Mouse (Mus musculus) intestine, embryonic 16.5 days (tissue): ENCODE results near the gene Rassf3. TPM values are rescaled to one million over a fixed set of nuclear protein-coding genes. Genes with fewer than 3 reads are reported as not detected.

Experiments
- ATAC-seq: fragments of 200-750 bp; cut with Nextera tagmentation; 2 replicates; pipeline ENCODE4 v1.8.0; 2017; ENCODE audit warnings: moderate TSS enrichment, moderate library complexity
- H3K27ac ChIP-seq: fragments of 300-500 bp; sonication (generic); 2 replicates; pipeline ENCODE4 v1.5.1; 2014; ENCODE audit warnings: mild to moderate bottlenecking, low read length
- H3K27me3 ChIP-seq: fragments of 300-500 bp; sonication (generic); replicated peaks from 2 replicates; pipeline ENCODE4 v1.6.1; 2014; ENCODE audit warnings: low read length, control low read depth, mixed read lengths; ENCODE audit not compliant: control insufficient read depth, insufficient read depth
- H3K36me3 ChIP-seq: fragments of 300-500 bp; sonication (generic); 2 replicates; pipeline ENCODE4 v1.6.1; 2014; ENCODE audit warnings: low read length, control low read depth; ENCODE audit not compliant: control insufficient read depth, insufficient read depth
- H3K4me1 ChIP-seq: fragments of 300-500 bp; sonication (generic); 2 replicates; pipeline ENCODE4 v1.6.1; 2014; ENCODE audit warnings: low read length, control low read depth, mixed read lengths; ENCODE audit not compliant: control insufficient read depth, insufficient read depth
- H3K4me2 ChIP-seq: fragments of 300-500 bp; sonication (generic); 2 replicates; pipeline ENCODE4 v1.6.1; 2014; ENCODE audit warnings: low read depth, low read length, control low read depth
- H3K4me3 ChIP-seq: fragments of 300-500 bp; sonication (generic); 2 replicates; pipeline ENCODE4 v1.5.1; 2014; ENCODE audit warnings: mild to moderate bottlenecking, low read length
- H3K9ac ChIP-seq: fragments of 300-500 bp; sonication (generic); 2 replicates; pipeline ENCODE4 v1.6.1; 2014; ENCODE audit warnings: low read depth, low read length
- H3K9me3 ChIP-seq: fragments of 300-500 bp; sonication (generic); 2 replicates; pipeline ENCODE4 v1.6.1; 2016; ENCODE audit warnings: low read length, control low read depth; ENCODE audit not compliant: control insufficient read depth
- WGBS: fragments of 180-500 bp; shearing (Covaris S2); extraction: QIAGEN DNeasy Blood & Tissue Kit; methylation state at CpG from one replicate; pipeline ENCODE4 v1.1.7; 2014; 5-methylcytosine and 5-hydroxymethylcytosine counted together
- polyA plus RNA-seq: library from polyadenylated mRNA; unstranded; fragments of >200 nt; fragmentation: Nextera tagmentation; extraction: Ambion mirVana; gene quantifications from 2 replicates; pipeline ENCODE4 v1.2.1, GENCODE M21; 2015

The Rassf3 gene
- polyA plus RNA-seq, 1 experiment from 2014 or later, result 15.7 TPM

GRCm38 (mm10) chr10:121428011-121428711, 48.0 kb downstream of the Rassf3 start:
- ATAC-seq, result no peak
- Histone ChIP-seq H3K9ac (no peak overlapping the region), H3K27ac (peak overlapping the region; percentile 80), H3K27me3 (no peaks in the 10 kb centered on the region), H3K36me3 (no peaks in the 10 kb centered on the region), H3K4me1 (peaks cover 89% of the 10 kb centered on the region), H3K9me3 (no peaks in the 10 kb centered on the region), H3K4me2 (no peak overlapping the region), H3K4me3 (no peak overlapping the region)
- 81% methylated on average over 15 of the region's 15 CpGs for WGBS

GRCm38 (mm10) chr10:121427136-121427535, 49.0 kb downstream of the Rassf3 start:
- WGBS, result 62% methylated on average over 5 of the region's 5 CpGs
- ATAC-seq, result no peak

GRCm38 (mm10) chr10:121426458-121427070, 49.6 kb downstream of the Rassf3 start:
- no peaks in the 10 kb centered on the region for H3K27me3 ChIP-seq
- no peak overlapping the region for H3K4me3 ChIP-seq
- H3K27ac ChIP-seq, result peak overlapping the region; percentile 80
- 34% methylated on average over 5 of the region's 5 CpGs for WGBS
- no peaks in the 10 kb centered on the region for H3K9me3 ChIP-seq
- H3K4me1 ChIP-seq, result peaks cover 78% of the 10 kb centered on the region
- H3K36me3 ChIP-seq, result no peaks in the 10 kb centered on the region
- H3K9ac ChIP-seq, result no peak overlapping the region
- H3K4me2 ChIP-seq, result no peak overlapping the region
- no peak for ATAC-seq

More at GRCm38 (mm10) chr10:121427136-121427535, 49.0 kb downstream of the Rassf3 start:
- no peaks in the 10 kb centered on the region for H3K27me3 ChIP-seq
- H3K9me3 ChIP-seq, result no peaks in the 10 kb centered on the region
- no peak overlapping the region for H3K9ac ChIP-seq
- H3K4me2 ChIP-seq, result no peak overlapping the region
- no peaks in the 10 kb centered on the region for H3K36me3 ChIP-seq
- H3K27ac ChIP-seq, result peak overlapping the region; percentile 80
- H3K4me1 ChIP-seq, result peaks cover 82% of the 10 kb centered on the region
- H3K4me3 ChIP-seq, result no peak overlapping the region

GRCm38 (mm10) chr10:121425506-121426025, 50.6 kb downstream of the Rassf3 start:
- Histone ChIP-seq H3K27ac (peak overlapping the region; percentile 52), H3K4me2 (no peak overlapping the region), H3K9ac (peak overlapping the region; percentile 9; the same call in 1 of the 2 replicates), H3K4me3 (no peak overlapping the region), H3K27me3 (no peaks in the 10 kb centered on the region), H3K9me3 (no peaks in the 10 kb centered on the region), H3K4me1 (peaks cover 77% of the 10 kb centered on the region), H3K36me3 (no peaks in the 10 kb centered on the region)
- WGBS, result 58% methylated on average over 14 of the region's 14 CpGs
- ATAC-seq, result no peak

- no peaks in the 10 kb centered on the region for H3K27me3 ChIP-seq
- H3K9ac ChIP-seq, result peak overlapping the region; percentile 9; the same call in 1 of the 2 replicates
Measured at GRCm38 (mm10) chr10:121425079-121425478, 51.1 kb downstream of the Rassf3 start.

GRCm38 (mm10) chr10:121424455-121424854, 51.7 kb downstream of the Rassf3 start:
- Histone ChIP-seq H3K4me3 (no peak overlapping the region), H3K36me3 (no peaks in the 10 kb centered on the region), H3K4me2 (no peak overlapping the region), H3K27me3 (no peaks in the 10 kb centered on the region), H3K4me1 (peaks cover 78% of the 10 kb centered on the region), H3K27ac (peak overlapping the region; percentile 43), H3K9me3 (no peaks in the 10 kb centered on the region), H3K9ac (no peak overlapping the region)
- 62% methylated on average over 3 of the region's 3 CpGs for WGBS
- peak; percentile 70 for ATAC-seq

More at GRCm38 (mm10) chr10:121425079-121425478, 51.1 kb downstream of the Rassf3 start:
- Histone ChIP-seq H3K4me2 (no peak overlapping the region), H3K4me1 (peaks cover 78% of the 10 kb centered on the region), H3K4me3 (no peak overlapping the region), H3K36me3 (no peaks in the 10 kb centered on the region), H3K9me3 (no peaks in the 10 kb centered on the region), H3K27ac (peak overlapping the region; percentile 52)
- WGBS, result 81% methylated on average over 5 of the region's 5 CpGs
- ATAC-seq, result no peak

- Histone ChIP-seq H3K27ac (peak overlapping the region; percentile 43), H3K27me3 (no peaks in the 10 kb centered on the region), H3K9me3 (no peaks in the 10 kb centered on the region), H3K9ac (0 out of 2 replicates have a peak overlapping the region, but pooled peaks have one; percentile 19), H3K4me2 (no peak overlapping the region), H3K4me1 (peaks cover 75% of the 10 kb centered on the region), H3K36me3 (peaks cover 4% of the 10 kb centered on the region; the same call in 1 of the 2 replicates), H3K4me3 (no peak overlapping the region)
- no peak for ATAC-seq
- 76% methylated on average over 16 of the region's 16 CpGs for WGBS
Measured at GRCm38 (mm10) chr10:121423541-121424349, 52.4 kb downstream of the Rassf3 start.

GRCm38 (mm10) chr10:121422294-121422693, 53.9 kb downstream of the Rassf3 start:
- H3K4me2 ChIP-seq, result no peak overlapping the region
- H3K36me3 ChIP-seq, result peaks cover 5% of the 10 kb centered on the region; the same call in 1 of the 2 replicates
- no peak overlapping the region for H3K4me3 ChIP-seq
- no peak overlapping the region for H3K27ac ChIP-seq
- no peak for ATAC-seq
- no peaks in the 10 kb centered on the region for H3K9me3 ChIP-seq
- no peaks in the 10 kb centered on the region for H3K27me3 ChIP-seq
- H3K9ac ChIP-seq, result no peak overlapping the region
- H3K4me1 ChIP-seq, result peaks cover 69% of the 10 kb centered on the region
- WGBS, result 87% methylated on average over 6 of the region's 6 CpGs
